Mouse (Mus musculus) mouse trophoblast stem cell (cell line): Measurements from ENCODE around the gene Arhgap31.
"Not testable (repeated sequence)": the region's sequence is repeated elsewhere in the genome, so short reads cannot be mapped to it uniquely, and the experiment has no call there.

Source experiments
- in situ Hi-C, 2 experiments: fragments of 300-500 bp; cut with MseI, MboI; formaldehyde crosslinking; loops; 2 replicates in 1 of 2; 3 replicates in 1 of 2; pipeline ENCODE4 v1.15.1; 2025

The Arhgap31 gene

GRCm38 (mm10) chr16:38688531-38689264, 24.4 kb downstream of the Arhgap31 start:
- in situ Hi-C loops: no loop called here

- in situ Hi-C loops: no loop called here
These were observed 25.4 kb downstream of the Arhgap31 start for GRCm38 (mm10) chr16:38687673-38688072.

GRCm38 (mm10) chr16:38683094-38683493, 30.0 kb downstream of the Arhgap31 start:
- in situ Hi-C loops: no loop called here

- in situ Hi-C loops: no loop called here
These were observed 31.8 kb downstream of the Arhgap31 start for GRCm38 (mm10) chr16:38681313-38681712.

- in situ Hi-C loops: no loop called here
These were observed 33.5 kb downstream of the Arhgap31 start for GRCm38 (mm10) chr16:38679431-38680021.

GRCm38 (mm10) chr16:38678853-38679252, 34.2 kb downstream of the Arhgap31 start:
- in situ Hi-C loops: no loop called here

GRCm38 (mm10) chr16:38677941-38678340, 35.1 kb downstream of the Arhgap31 start:
- in situ Hi-C loops: not testable (repeated sequence)

GRCm38 (mm10) chr16:38677171-38677570, 35.9 kb downstream of the Arhgap31 start:
- in situ Hi-C loops: no loop called here

GRCm38 (mm10) chr16:38676647-38677046, 36.4 kb downstream of the Arhgap31 start:
- in situ Hi-C loops: no loop called here

GRCm38 (mm10) chr16:38675600-38676335, 37.3 kb downstream of the Arhgap31 start:
- in situ Hi-C loops: no loop called here

GRCm38 (mm10) chr16:38674891-38675290, 38.2 kb downstream of the Arhgap31 start:
- in situ Hi-C loops: no loop called here

GRCm38 (mm10) chr16:38673511-38673910, 39.6 kb downstream of the Arhgap31 start:
- in situ Hi-C loops: no loop called here

- in situ Hi-C loops: no loop called here
These were observed 40.1 kb downstream of the Arhgap31 start for GRCm38 (mm10) chr16:38672947-38673346.

- in situ Hi-C loops: no loop called here
These were observed 40.7 kb downstream of the Arhgap31 start for GRCm38 (mm10) chr16:38672370-38672769.

GRCm38 (mm10) chr16:38670621-38671390, 42.3 kb downstream of the Arhgap31 start:
- in situ Hi-C loops: no loop called here

GRCm38 (mm10) chr16:38668871-38669675, 44.0 kb downstream of the Arhgap31 start:
- in situ Hi-C loops: no loop called here

- in situ Hi-C loops: no loop called here
These were observed 46.6 kb downstream of the Arhgap31 start for GRCm38 (mm10) chr16:38666523-38666922.

- in situ Hi-C loops: no loop called here
These were observed 47.1 kb downstream of the Arhgap31 start for GRCm38 (mm10) chr16:38666016-38666415.

GRCm38 (mm10) chr16:38662575-38662974, 50.5 kb downstream of the Arhgap31 start:
- in situ Hi-C loops: no loop called here

- in situ Hi-C loops: no loop called here
These were observed 58.8 kb downstream of the Arhgap31 start for GRCm38 (mm10) chr16:38654308-38654707.

- in situ Hi-C loops: no loop called here
These were observed 59.6 kb downstream of the Arhgap31 start for GRCm38 (mm10) chr16:38653390-38653871.
